Mouse (Mus musculus) cerebellum, adult 2 months (tissue): Measurements from ENCODE around the gene Tbccd1. TPM values are rescaled to one million over a fixed set of nuclear protein-coding genes. Genes with fewer than 3 reads are reported as not detected.

Experiments used
- DNase-seq, 2 experiments: peaks; one replicate each; pipeline ENCODE4 v3.0.0; 2021
- H3K27ac ChIP-seq: fragments of 200-500 bp; 2 replicates; pipeline ENCODE4 v1.5.1; 2012; ENCODE audit warnings: low read length, control low read depth, inconsistent platforms; ENCODE audit not compliant: insufficient read depth
- H3K27me3 ChIP-seq: fragments of 200-500 bp; 2 replicates; pipeline ENCODE4 v1.6.1; 2012; ENCODE audit warnings: inconsistent platforms, mild to moderate bottlenecking, low read length, moderate library complexity; ENCODE audit not compliant: control insufficient read depth, insufficient read depth
- H3K4me1 ChIP-seq: fragments of 200-500 bp; 2 replicates; pipeline ENCODE4 v1.6.1; 2011; ENCODE audit warnings: low read length; ENCODE audit not compliant: control insufficient read depth, insufficient read depth
- H3K4me3 ChIP-seq: fragments of 200-500 bp; replicated peaks from 2 replicates; pipeline ENCODE3; 2011; ENCODE audit warnings: mild to moderate bottlenecking, low read depth, low read length, control low read depth; ENCODE audit not compliant: insufficient read depth
- CTCF ChIP-seq: fragments of 200-500 bp; IDR thresholded peaks from 2 replicates; pipeline ENCODE4 v1.5.1; 2011; ENCODE audit warnings: low read depth, mild to moderate bottlenecking, control low read depth, low read length, moderate library complexity, borderline replicate concordance; ENCODE audit not compliant: insufficient read depth
- POLR2A ChIP-seq: fragments of 200-500 bp; IDR thresholded peaks from 2 replicates; pipeline ENCODE4 v1.6.1; 2011; ENCODE audit warnings: low read length, control low read depth, borderline replicate concordance; ENCODE audit not compliant: insufficient read depth
- WGBS: fragments of 180-500 bp; shearing (Covaris S2); methylation state at CpG from one replicate; pipeline ENCODE4 v1.1.7; 2018; 5-methylcytosine and 5-hydroxymethylcytosine counted together
- polyA plus RNA-seq: library from polyadenylated mRNA; depleted of rRNA; stranded (reverse); fragments of >200 nt; gene quantifications from 2 replicates; pipeline ENCODE4 v1.2.3, GENCODE M21; 2012

The Tbccd1 gene
- polyA plus RNA-seq, 1 experiment: 20.2 TPM

DNA sequence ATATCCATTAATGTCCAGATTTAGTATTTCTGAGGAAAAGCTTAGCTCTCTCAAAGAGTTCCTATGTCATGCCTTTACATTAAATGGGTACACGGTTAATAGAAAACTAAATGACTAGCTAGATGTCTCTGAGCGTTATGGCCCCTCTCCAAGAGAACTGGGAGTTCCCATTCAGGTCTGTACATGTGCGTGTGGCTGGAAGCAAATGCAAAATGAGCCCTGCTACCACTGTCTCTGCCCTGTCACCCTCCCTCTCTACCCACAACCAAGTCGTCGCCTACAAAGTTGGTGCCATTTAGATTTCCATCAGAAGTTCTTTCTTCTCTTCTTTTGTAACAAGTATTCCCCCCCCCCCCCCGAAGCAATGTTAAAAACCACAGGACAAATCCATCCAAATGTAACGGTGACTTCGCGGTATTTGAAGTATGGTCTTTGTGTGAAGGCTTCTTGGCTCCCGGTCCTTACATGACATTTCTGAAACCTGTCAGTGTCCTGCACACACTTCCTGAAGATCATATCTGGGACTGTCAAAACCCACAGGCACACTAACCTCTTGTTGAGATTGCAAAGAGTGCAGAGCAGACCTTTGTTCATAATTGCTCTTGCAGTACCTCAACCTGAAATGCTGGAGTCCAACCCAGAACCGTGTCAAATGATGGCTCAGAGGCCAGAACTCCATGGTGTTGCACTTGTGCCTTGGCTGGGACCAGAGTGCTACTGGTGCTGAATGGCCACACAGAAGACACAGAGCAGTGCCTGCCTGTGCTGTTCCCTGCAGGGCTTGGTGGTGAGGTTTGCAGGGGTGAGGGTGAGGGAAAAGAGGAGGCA is 33.4 kb upstream of the Tbccd1 start, which contains the start of gene Ahsg:
Gene Ahsg (plus strand): TSS at position 595 of the 828 bp plus-strand sequence.
- Histone ChIP-seq H3K4me3 (no peak within 1 kb of the TSS), H3K27ac (no peak within 1 kb of the TSS), H3K27me3 (no peaks in the 10 kb centered on the region), H3K4me1 (no peaks in the 10 kb centered on the region)
- WGBS: 74% methylated on average over 11 of the region's 11 CpGs
- DNase-seq: no peak
- no peak for TF ChIP-seq CTCF
- no peak for TF ChIP-seq POLR2A

DNA sequence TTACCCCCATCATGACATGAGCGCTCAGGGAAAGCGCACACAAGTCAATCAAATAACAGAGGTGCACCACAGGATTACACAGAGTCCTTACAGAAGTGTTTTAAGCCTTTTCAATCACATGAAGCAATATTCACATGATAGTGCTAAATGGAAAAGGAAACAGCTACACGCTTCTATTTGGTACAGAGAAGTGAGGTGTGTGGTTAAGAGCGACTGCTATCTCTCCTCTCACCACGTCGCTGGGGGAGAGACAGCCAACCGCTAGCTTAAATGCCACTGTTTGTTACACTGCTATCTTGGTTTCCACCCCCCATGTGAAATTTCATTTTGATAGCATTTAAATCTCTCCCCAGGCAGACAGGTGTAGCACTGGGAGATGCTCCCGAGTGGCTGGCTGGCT is 32.2 kb upstream of the Tbccd1 start:
- Histone ChIP-seq H3K27me3 (no peaks in the 10 kb centered on the region), H3K4me1 (no peaks in the 10 kb centered on the region), H3K4me3 (no peak overlapping the region), H3K27ac (no peak overlapping the region)
- 95% methylated on average over 8 of the region's 8 CpGs for WGBS
- DNase-seq: no peak
- TF ChIP-seq CTCF (no peak), POLR2A (no peak)

DNA sequence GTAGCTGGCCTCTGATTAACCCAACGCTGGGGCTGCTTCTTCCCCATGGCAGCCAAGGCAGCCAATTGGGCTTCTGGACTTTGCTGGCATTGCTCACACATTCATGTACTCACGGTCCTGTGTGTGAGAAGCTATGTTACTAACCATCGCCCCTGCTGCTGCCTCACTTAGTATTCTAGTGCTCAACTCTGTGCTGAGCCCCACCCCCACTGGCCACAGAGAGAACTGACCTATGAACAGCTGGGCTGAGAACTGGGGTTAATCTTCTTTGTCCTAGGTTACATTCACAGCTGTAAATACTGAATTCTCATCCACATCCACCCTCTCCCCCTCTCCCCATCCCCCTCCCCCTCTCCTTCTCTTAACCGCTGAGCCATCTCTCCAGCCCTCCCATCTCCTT is 31.4 kb upstream of the Tbccd1 start:
- TF ChIP-seq POLR2A: no peak
- no peak for TF ChIP-seq CTCF

DNA sequence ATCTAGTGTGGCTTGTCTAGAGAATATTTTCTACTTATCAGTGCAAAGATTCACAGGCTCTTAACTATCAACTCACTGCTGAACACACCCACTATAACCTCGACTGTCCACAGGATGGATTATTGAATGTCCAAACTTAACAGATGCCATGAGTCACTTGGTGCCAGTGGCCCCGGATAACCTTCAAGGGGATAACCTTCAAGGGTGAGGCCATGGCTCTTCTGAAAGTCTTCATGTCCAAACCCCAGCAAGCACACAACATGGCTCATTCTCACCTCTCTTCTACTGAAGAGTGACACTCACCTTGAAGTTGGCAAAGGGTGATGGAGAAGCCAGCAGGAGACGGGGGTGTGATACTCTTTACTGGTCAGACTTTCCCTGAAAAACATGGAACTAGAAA is 29.3 kb upstream of the Tbccd1 start:
- no peaks in the 10 kb centered on the region for H3K4me1 ChIP-seq
- H3K27me3 ChIP-seq: no peaks in the 10 kb centered on the region
- 65% methylated on average over 3 of the region's 3 CpGs for WGBS

More for the DNA sequence above, 31.4 kb upstream of the Tbccd1 start:
- Histone ChIP-seq H3K4me3 (no peak overlapping the region), H3K27me3 (no peaks in the 10 kb centered on the region), H3K27ac (no peak overlapping the region), H3K4me1 (no peaks in the 10 kb centered on the region)
- WGBS: 61% methylated on average over 4 of the region's 4 CpGs
- no peak for DNase-seq

DNA sequence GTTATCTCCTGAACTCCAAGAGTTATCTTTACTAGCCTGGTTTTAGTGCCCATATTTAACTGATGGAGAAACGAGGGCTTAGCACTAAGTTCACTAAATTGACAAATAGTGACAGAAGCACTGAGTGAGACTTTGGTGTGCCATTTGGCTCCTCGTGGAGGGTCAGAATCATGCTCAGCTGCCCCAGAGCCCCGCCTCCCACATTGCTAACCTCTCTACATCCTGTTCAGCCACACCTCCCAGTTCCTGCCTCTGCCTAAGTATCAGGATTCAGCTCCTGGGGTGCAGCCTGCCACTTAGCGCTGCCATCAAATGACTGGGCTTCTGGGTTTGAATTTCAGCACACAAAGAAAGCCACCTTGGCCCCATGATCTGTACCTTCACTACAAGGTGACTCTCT is 27.9 kb upstream of the Tbccd1 start:
- no peak overlapping the region for H3K27ac ChIP-seq
- H3K4me1 ChIP-seq: no peaks in the 10 kb centered on the region
- H3K27me3 ChIP-seq: no peaks in the 10 kb centered on the region
- WGBS: 52% methylated on average over 4 of the region's 4 CpGs
- TF ChIP-seq CTCF (no peak), POLR2A (no peak)
- no peak for DNase-seq
- H3K4me3 ChIP-seq: no peak overlapping the region

More for the DNA sequence above, 29.3 kb upstream of the Tbccd1 start:
- no peak for DNase-seq
- Histone ChIP-seq H3K27ac (no peak overlapping the region), H3K4me3 (no peak overlapping the region)
- no peak for TF ChIP-seq CTCF
- TF ChIP-seq POLR2A: no peak

DNA sequence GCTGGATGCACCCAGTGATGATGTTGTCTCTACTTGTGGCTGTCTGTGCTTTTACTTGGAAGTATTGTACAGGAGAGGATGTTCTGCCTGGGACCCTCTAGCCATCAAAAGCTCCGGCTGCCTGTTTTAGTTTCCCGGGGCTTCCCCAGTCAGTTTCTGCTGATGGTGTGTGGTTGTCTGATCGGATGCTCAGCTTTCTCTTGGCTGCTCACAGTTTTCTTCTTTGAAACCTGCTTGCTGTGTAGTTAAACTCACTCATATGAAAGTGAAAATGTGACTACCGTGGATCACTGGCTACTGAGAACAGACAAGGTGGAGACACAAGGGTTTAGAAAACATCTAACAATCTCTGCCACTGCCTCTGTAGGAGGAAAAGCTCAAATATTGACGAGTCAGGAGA is 26.0 kb upstream of the Tbccd1 start:
- Histone ChIP-seq H3K27me3 (no peaks in the 10 kb centered on the region), H3K4me1 (no peaks in the 10 kb centered on the region), H3K27ac (no peak overlapping the region), H3K4me3 (no peak overlapping the region)
- 82% methylated on average over 5 of the region's 5 CpGs for WGBS
- TF ChIP-seq CTCF: no peak
- no peak for TF ChIP-seq POLR2A
- no peak for DNase-seq

DNA sequence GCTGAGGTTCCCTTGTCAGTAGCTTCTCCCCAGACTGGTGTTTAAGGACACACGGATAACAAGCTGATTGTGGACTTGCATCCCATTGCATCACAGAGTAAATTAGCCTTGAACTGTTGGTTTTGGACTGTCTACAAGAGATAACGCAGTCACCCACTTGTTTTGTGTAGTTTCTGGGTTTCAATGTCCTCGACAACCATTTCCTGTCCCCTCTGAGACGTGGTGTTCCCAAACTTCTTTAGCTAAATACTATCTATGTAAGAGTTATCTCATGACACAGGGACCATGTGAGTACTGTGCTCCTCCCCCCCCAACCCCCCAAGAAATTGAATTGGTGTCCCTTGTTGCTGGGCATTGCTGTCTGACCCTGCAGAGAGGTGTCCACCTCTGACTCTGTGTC is 24.0 kb upstream of the Tbccd1 start:
- Histone ChIP-seq H3K4me3 (no peak overlapping the region), H3K27ac (no peak overlapping the region), H3K4me1 (no peaks in the 10 kb centered on the region), H3K27me3 (no peaks in the 10 kb centered on the region)
- DNase-seq: no peak
- no peak for TF ChIP-seq CTCF
- no peak for TF ChIP-seq POLR2A
- WGBS: 68% methylated on average over 4 of the region's 4 CpGs

DNA sequence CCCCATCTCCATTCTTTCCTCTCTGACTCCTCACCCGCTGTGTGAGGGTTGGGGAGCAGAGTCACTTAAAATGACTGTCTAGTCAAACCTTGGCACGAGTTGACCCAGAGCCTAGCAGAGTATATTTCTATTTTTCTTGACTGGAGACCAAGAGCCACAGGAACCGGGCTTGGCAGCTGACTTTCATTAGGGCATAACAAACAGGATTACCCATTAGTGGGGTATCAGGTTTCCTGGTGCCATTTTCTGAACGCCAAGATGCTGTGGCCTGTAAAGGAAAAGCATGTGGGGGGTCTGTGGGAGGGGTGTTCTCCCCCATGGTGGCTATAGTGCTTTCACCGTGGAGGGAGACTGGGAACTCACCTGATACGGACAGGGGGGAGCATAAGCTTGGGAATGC is 23.4 kb upstream of the Tbccd1 start:
- TF ChIP-seq POLR2A (no peak), CTCF (no peak)
- 7% methylated on average over 6 of the region's 6 CpGs for WGBS
- DNase-seq: no peak
- Histone ChIP-seq H3K4me1 (no peaks in the 10 kb centered on the region), H3K27me3 (no peaks in the 10 kb centered on the region), H3K4me3 (no peak overlapping the region), H3K27ac (no peak overlapping the region)
